8 mouse cellular contexts compared by ENCODE assay signal in genomic region chr13:117550108-117550507, GRCm38 (mm10). TPM values are rescaled to one million over a fixed set of nuclear protein-coding genes. Genes with fewer than 3 reads are reported as not detected.
A peak's percentile ranks its signal among the peaks of the same experiment; 100 is the strongest.
DNase-seq lines count a peak whose midpoint lies in the region; ATAC-seq and TF ChIP-seq lines count a peak whose summit lies in the region.

No protein-coding gene starts in this region.

- H3K36me3 ChIP-seq in stomach, postnatal 0 days (ENCODE audit: control insufficient read depth, insufficient read depth, low read length) = no peaks in the 10 kb centered on the region

- no peak for TF ChIP-seq POLR2A in brain, embryonic 14.5 days (IDR thresholded peaks at IDR 0.05; ENCODE audit: borderline replicate concordance, extremely low read depth, insufficient read depth, insufficient read length, poor library complexity, severe bottlenecking)

- no peak overlapping the region for H3K4me3 ChIP-seq in stomach, postnatal 0 days (ENCODE audit: low read depth, low read length)

- no peaks in the 10 kb centered on the region for H3K27me3 ChIP-seq in stomach, postnatal 0 days (ENCODE audit: control insufficient read depth, insufficient read depth, low read length)

- no peaks in the 10 kb centered on the region for H3K9me3 ChIP-seq in stomach, postnatal 0 days (ENCODE audit: control insufficient read depth, low read length)

- TF ChIP-seq EP300 in stomach, postnatal 0 days (optimal IDR thresholded peaks at IDR 0.05) = no peak

- H3K4me2 ChIP-seq in stomach, postnatal 0 days (replicated peaks; ENCODE audit: low read depth) = no peak overlapping the region

- TF ChIP-seq CTCF in brain, embryonic 14.5 days (IDR thresholded peaks at IDR 0.05; ENCODE audit: borderline replicate concordance, extremely low read depth, insufficient read depth, insufficient read length) = peak; percentile 81; the same call in 1 of the 2 replicates
- peak; percentile 83 for TF ChIP-seq CTCF in stomach, postnatal 0 days (IDR thresholded peaks at IDR 0.05; ENCODE audit: low read depth)

- ATAC-seq in erythroid progenitor cell, adult 5-6 weeks (replicated peaks; ENCODE audit: low FRiP score, poor library complexity, severe bottlenecking) = 0 out of 2 replicates have a peak, but pooled peaks have one; percentile 57
- peak; percentile 91 for ATAC-seq in megakaryocyte-erythroid progenitor cell, adult 5-6 weeks (replicated peaks; ENCODE audit: low FRiP score, low TSS enrichment, poor library complexity, severe bottlenecking)
- ATAC-seq in stomach, postnatal 0 days (ENCODE audit: low FRiP score, low TSS enrichment) = no peak

- WGBS in stomach, postnatal 0 days = 33% methylated on average over 3 of the region's 3 CpGs

- H3K27ac ChIP-seq in stomach, postnatal 0 days (replicated peaks) = no peak overlapping the region

- DNase-seq in gastrocnemius, postnatal 10 days = peak; percentile 8
- no peak for DNase-seq in gastrocnemius, postnatal 25 days
- DNase-seq in 416B (ENCODE audit: low read depth) = peak; percentile 57
- peak; percentile 75 for DNase-seq in brain, embryonic 14.5 days (ENCODE audit: low read depth)
- DNase-seq in layer of hippocampus, adult 18-20 months (ENCODE audit: low spot score in 2 of 2) = peak; percentile 19 to 72
- peak; percentile 30 for DNase-seq in stomach, postnatal 0 days (ENCODE audit: low spot score)

- H3K4me1 ChIP-seq in stomach, postnatal 0 days (replicated peaks; ENCODE audit: control insufficient read depth, insufficient read depth) = no peaks in the 10 kb centered on the region

- H3K9ac ChIP-seq in stomach, postnatal 0 days (ENCODE audit: low read length) = no peak overlapping the region

RNA-seq across cellular contexts. Expression of gene Hcn1, which starts 52.0 kb away (rescaled TPM):
- total RNA-seq in gastrocnemius, postnatal 10 days (2021) = under 1 TPM; 0.19 to 0.25 TPM
- under 1 TPM; 0.05 to 0.16 TPM for total RNA-seq in gastrocnemius, postnatal 25 days (2021)
- polyA plus RNA-seq in brain, embryonic 14.5 days (2012; rRNA removed) = 0.58 and 1.2 TPM in 2 replicates
- total RNA-seq in erythroid progenitor cell, adult 5-6 weeks (2015; ENCODE audit: low replicate concordance) = not detected in 2 replicates
- not detected in 2 replicates for total RNA-seq in erythroid progenitor cell, adult 5-6 weeks (2017; ENCODE audit: low replicate concordance)
- 10 to 100 TPM; 38.2 to 38.5 TPM for total RNA-seq in layer of hippocampus, adult 18-20 months (2021)
- not detected in 2 replicates for total RNA-seq in megakaryocyte-erythroid progenitor cell, adult 5-6 weeks (2014; fragmentation: Nextera tagmentation)
- not detected in 2 replicates for total RNA-seq in megakaryocyte-erythroid progenitor cell, adult 5-6 weeks (2017)
- polyA plus RNA-seq in stomach, postnatal 0 days (2015; fragmentation: Nextera tagmentation; extraction: Ambion mirVana) = 0.04 and 0.07 TPM in 2 replicates

Comparison
In these comparisons a context has a peak if more than half of its experiments do, and no peak if none do; other contexts are left out.
1. RNA of gene Hcn1, which starts 52.0 kb away (total RNA-seq): 38.2 to 38.5 TPM in layer of hippocampus, adult 18-20 months; 0.19 to 0.25 TPM in gastrocnemius, postnatal 10 days, 0.05 to 0.16 TPM in gastrocnemius, postnatal 25 days, not detected in erythroid progenitor cell, adult 5-6 weeks and not detected in megakaryocyte-erythroid progenitor cell, adult 5-6 weeks; every median in the first group is over 10 times any median in the second.